Mouse (Mus musculus) intestine, embryonic 15.5 days (tissue): ENCODE data around the gene Defa35. TPM values are rescaled to one million over a fixed set of nuclear protein-coding genes. Genes with fewer than 3 reads are reported as not detected.
"Not testable (repeated sequence)": the region's sequence is repeated elsewhere in the genome, so short reads cannot be mapped to it uniquely, and the experiment has no call there.

Experiments used
- ATAC-seq: fragments of 200-750 bp; cut with Nextera tagmentation; 2 replicates; pipeline ENCODE4 v1.8.0; 2017; ENCODE audit warnings: moderate TSS enrichment, moderate library complexity
- H3K27ac ChIP-seq: fragments of 300-500 bp; sonication (generic); 2 replicates; pipeline ENCODE4 v1.5.1; 2015; ENCODE audit warnings: mild to moderate bottlenecking, inconsistent platforms
- H3K27me3 ChIP-seq: fragments of 300-500 bp; sonication (generic); replicated peaks from 2 replicates; pipeline ENCODE4 v1.6.1; 2015; ENCODE audit warnings: inconsistent platforms
- H3K36me3 ChIP-seq: fragments of 300-500 bp; sonication (generic); 2 replicates; pipeline ENCODE4 v1.6.1; 2015; ENCODE audit warnings: inconsistent platforms
- H3K4me1 ChIP-seq: fragments of 300-500 bp; sonication (generic); replicated peaks from 2 replicates; pipeline ENCODE4 v1.6.1; 2015; ENCODE audit warnings: inconsistent platforms
- H3K4me2 ChIP-seq: fragments of 300-500 bp; sonication (generic); replicated peaks from 2 replicates; pipeline ENCODE4 v1.6.1; 2015; ENCODE audit warnings: mild to moderate bottlenecking, inconsistent platforms
- H3K4me3 ChIP-seq: fragments of 300-500 bp; sonication (generic); replicated peaks from 2 replicates; pipeline ENCODE4 v1.5.1; 2015; ENCODE audit warnings: inconsistent platforms
- H3K9ac ChIP-seq: fragments of 300-500 bp; sonication (generic); 2 replicates; pipeline ENCODE4 v1.6.1; 2015; ENCODE audit warnings: inconsistent platforms
- H3K9me3 ChIP-seq: fragments of 300-500 bp; sonication (generic); 2 replicates; pipeline ENCODE4 v1.6.1; 2016; ENCODE audit warnings: inconsistent platforms
- WGBS: fragments of 180-500 bp; shearing (Covaris S2); methylation state at CpG from one replicate; pipeline ENCODE4 v1.1.7; 2015; 5-methylcytosine and 5-hydroxymethylcytosine counted together
- polyA plus RNA-seq: library from polyadenylated mRNA; unstranded; fragments of >200 nt; fragmentation: Nextera tagmentation; extraction: Ambion mirVana; gene quantifications from 2 replicates; pipeline ENCODE4 v1.2.1, GENCODE M21; 2015

Gene Defa35
- polyA plus RNA-seq = not detected in 2 replicates

GRCm38 (mm10) chr8:21064738-21065137 is at the start of gene Defa35:
TSS of gene Defa35 (plus strand) at chr8:21065038.
- not testable (repeated sequence) for H3K9me3 ChIP-seq, ATAC-seq

GRCm38 (mm10) chr8:21025245-21025644 is 39.6 kb upstream of the Defa35 start, which contains the start of gene Defa21:
TSS of gene Defa21 (plus strand) at chr8:21025545.
- not testable (repeated sequence) for H3K36me3 ChIP-seq, H3K9ac ChIP-seq, H3K27ac ChIP-seq, H3K9me3 ChIP-seq, H3K27me3 ChIP-seq, ATAC-seq, H3K4me2 ChIP-seq, H3K4me1 ChIP-seq, H3K4me3 ChIP-seq
- no CpG with 5 or more reads among the region's 1 CpGs for WGBS

More at GRCm38 (mm10) chr8:21064738-21065137, at the start of gene Defa35:
- H3K36me3 ChIP-seq, H3K27ac ChIP-seq, H3K4me2 ChIP-seq, H3K4me3 ChIP-seq, H3K4me1 ChIP-seq, H3K27me3 ChIP-seq, H3K9ac ChIP-seq: not testable (repeated sequence)
- WGBS = 76% methylated on average over 1 of the region's 1 CpGs

DNA sequence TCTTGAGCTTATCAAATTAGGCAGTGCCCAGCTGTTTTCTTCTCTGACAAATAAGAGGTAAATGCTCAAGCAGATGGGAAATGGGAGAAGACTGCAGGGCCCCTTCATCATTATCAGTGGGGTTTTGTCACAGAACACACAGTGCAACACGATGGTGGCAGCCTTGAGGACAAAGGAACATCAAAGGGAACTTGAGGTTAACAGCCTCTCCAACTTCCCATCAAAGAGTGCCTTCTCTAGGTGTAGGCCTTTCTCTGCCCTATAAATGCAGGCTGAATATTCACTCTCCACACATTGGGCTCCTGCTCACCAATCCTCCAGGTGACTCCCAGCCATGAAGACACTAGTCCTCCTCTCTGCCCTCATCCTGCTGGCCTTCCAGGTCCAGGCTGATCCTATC is 10.1 kb upstream of the Defa35 start, which contains the start of gene Defa23:
Defa23 (plus strand) TSS at position 301 of the 400 bp plus-strand sequence.
- not testable (repeated sequence) for H3K36me3 ChIP-seq, H3K4me2 ChIP-seq, H3K4me1 ChIP-seq, H3K27me3 ChIP-seq, H3K9ac ChIP-seq, H3K4me3 ChIP-seq, ATAC-seq, H3K9me3 ChIP-seq, H3K27ac ChIP-seq
- WGBS = no CpG with 5 or more reads among the region's 1 CpGs

DNA sequence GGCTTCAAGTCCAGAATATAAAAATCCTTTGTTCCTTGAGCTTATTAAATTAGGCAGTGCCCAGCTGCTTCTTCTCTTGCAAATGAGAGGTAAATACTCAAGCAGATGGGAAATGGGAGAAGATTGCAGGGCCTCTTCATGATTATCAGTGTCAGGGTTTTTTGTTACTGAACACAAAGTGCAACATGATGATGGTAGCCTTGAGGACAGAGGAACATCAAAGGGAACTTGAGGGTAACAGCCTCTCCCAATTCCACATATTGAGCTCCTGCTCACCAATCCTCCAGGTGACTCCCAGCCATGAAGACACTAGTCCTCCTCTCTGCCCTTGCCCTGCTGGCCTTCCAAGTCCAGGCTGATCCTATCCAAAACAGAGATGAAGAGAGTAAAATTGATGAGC is 19.3 kb downstream of the Defa35 start, which contains the start of gene Defa25:
Defa25 (plus strand) TSS at position 301 of the 400 bp plus-strand sequence.
- H3K27me3 ChIP-seq, H3K4me3 ChIP-seq, H3K9ac ChIP-seq, ATAC-seq, H3K9me3 ChIP-seq, H3K36me3 ChIP-seq, H3K4me2 ChIP-seq, H3K4me1 ChIP-seq, H3K27ac ChIP-seq: not testable (repeated sequence)

DNA sequence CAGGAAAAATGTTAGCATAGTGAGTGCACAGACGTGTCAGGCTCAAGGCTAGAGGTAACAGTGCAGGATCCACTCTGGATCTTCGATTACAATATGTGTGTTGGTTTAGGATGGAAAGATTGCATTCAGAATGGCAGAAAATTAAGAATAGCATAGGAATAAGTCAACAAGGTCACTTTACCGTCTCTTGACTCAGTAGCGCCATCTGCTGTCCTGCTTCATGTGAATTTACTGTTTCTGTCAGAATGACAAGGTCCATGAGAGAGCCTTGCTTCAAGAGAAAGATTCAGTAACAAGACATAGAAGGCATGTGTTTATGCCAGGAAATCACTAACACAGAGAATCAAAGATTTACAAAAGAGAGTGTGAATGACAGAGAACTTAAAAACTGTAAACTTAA is 28.3 kb downstream of the Defa35 start:
- no peaks in the 10 kb centered on the region for H3K27me3 ChIP-seq
- H3K4me2 ChIP-seq = no peak overlapping the region

GRCm38 (mm10) chr8:21095950-21096349 is 31.1 kb downstream of the Defa35 start, which contains the start of gene Gm14851:
TSS of gene Gm14851 (minus strand) at chr8:21096050.
- not testable (repeated sequence) for H3K27ac ChIP-seq, H3K4me3 ChIP-seq, H3K36me3 ChIP-seq, H3K9me3 ChIP-seq, H3K4me2 ChIP-seq, H3K9ac ChIP-seq, H3K27me3 ChIP-seq, H3K4me1 ChIP-seq, ATAC-seq
- 100% methylated on average over 1 of the region's 2 CpGs for WGBS

More for the DNA sequence above, 28.3 kb downstream of the Defa35 start:
- Histone ChIP-seq H3K27ac (no peak overlapping the region), H3K4me3 (no peak overlapping the region), H3K36me3 (no peaks in the 10 kb centered on the region), H3K9me3 (no peaks in the 10 kb centered on the region), H3K9ac (no peak overlapping the region), H3K4me1 (no peaks in the 10 kb centered on the region)
- no peak for ATAC-seq
- 43% methylated on average over 4 of the region's 4 CpGs for WGBS

Other genes with a start within 250 kb of the Defa35 start
- gene Defb33, start 172.4 kb upstream of the Defa35 start, polyA plus RNA-seq = not detected in 2 replicates
- not detected in 2 replicates for gene Gm15056, start 162.4 kb upstream of the Defa35 start, polyA plus RNA-seq
- not detected in 2 replicates for gene Gm6040, start 143.0 kb upstream of the Defa35 start, polyA plus RNA-seq
- gene AY761185, start 120.3 kb upstream of the Defa35 start, polyA plus RNA-seq = not detected in 2 replicates
- not detected in 2 replicates for gene Defa21, start 39.5 kb upstream of the Defa35 start, polyA plus RNA-seq
- gene Defa23, start 10.0 kb upstream of the Defa35 start, polyA plus RNA-seq = not detected in 2 replicates
- not detected in 2 replicates for gene Defa25, start 19.4 kb downstream of the Defa35 start, polyA plus RNA-seq
- gene Gm14851, start 31.0 kb downstream of the Defa35 start, polyA plus RNA-seq = not detected in 2 replicates
- 0.85 TPM in 1 of 2 replicates, not detected in the other for gene Defa30, start 69.6 kb downstream of the Defa35 start, polyA plus RNA-seq
- gene Defa22, start 97.2 kb downstream of the Defa35 start, polyA plus RNA-seq = not detected in 2 replicates
- gene Defa31, start 126.6 kb downstream of the Defa35 start, polyA plus RNA-seq = not detected in 2 replicates
- not detected in 2 replicates for gene Gm15293, start 136.5 kb downstream of the Defa35 start, polyA plus RNA-seq
- gene Gm15292, start 184.7 kb downstream of the Defa35 start, polyA plus RNA-seq = not detected in 2 replicates